Mouse (Mus musculus) left cerebral cortex, adult 18-20 months (tissue): ENCODE results near the gene 4930556J24Rik. TPM values are rescaled to one million over a fixed set of nuclear protein-coding genes. Genes with fewer than 3 reads are reported as not detected.
"Not testable (repeated sequence)": the region's sequence is repeated elsewhere in the genome, so short reads cannot be mapped to it uniquely, and the experiment has no call there.

ENCODE experiments used
- DNase-seq, 2 experiments: peaks; one replicate each; pipeline ENCODE4 v3.0.0; 2021 to 2022; ENCODE audit warnings: low spot score in 2 of 2, mixed read lengths in 1 of 2
- long read RNA-seq, 2 experiments: library from polyadenylated mRNA; stranded (forward); transcript quantifications; one replicate each; pipeline ENCODE4 v2.0.0; 2021
- total RNA-seq, 2 experiments: library from RNA; stranded (reverse); gene quantifications; 2 replicates each; pipeline ENCODE4 v1.2.3; 2021

4930556J24Rik gene
- not detected for total RNA-seq
- long read RNA-seq, experiment 1, partial matches to known transcripts, result 0 of 9 reads
- long read RNA-seq, experiment 1, other reads (novel, unspliced or antisense), result 9 of 9 reads
- long read RNA-seq, experiment 2, partial matches to known transcripts, result 0 of 7 reads
- long read RNA-seq, experiment 2, other reads (novel, unspliced or antisense), result 7 of 7 reads

GRCm38 (mm10) chr11:3976678-3977077 lies at the start of gene 4930556J24Rik:
4930556J24Rik (minus strand) TSS chr11:3976778.
- no peak for DNase-seq

GRCm38 (mm10) chr11:4023321-4023720 lies 46.7 kb upstream of the 4930556J24Rik start:
- no peak for DNase-seq

GRCm38 (mm10) chr11:4022111-4022510 lies 45.5 kb upstream of the 4930556J24Rik start:
- DNase-seq, result not testable (repeated sequence)

- not testable (repeated sequence) for DNase-seq
These were observed 39.2 kb upstream of the 4930556J24Rik start for GRCm38 (mm10) chr11:4015796-4016195.

- no peak for DNase-seq
These were observed 36.0 kb upstream of the 4930556J24Rik start for GRCm38 (mm10) chr11:4012616-4013015.

- no peak for DNase-seq
These were observed 29.9 kb upstream of the 4930556J24Rik start for GRCm38 (mm10) chr11:4006462-4006861.

- no peak for DNase-seq
These were observed 28.7 kb upstream of the 4930556J24Rik start for GRCm38 (mm10) chr11:4005220-4005805.

- DNase-seq, result peak; percentile 73 to 82
These were observed 25.0 kb upstream of the 4930556J24Rik start for GRCm38 (mm10) chr11:4001603-4002002.

- DNase-seq, result no peak
These were observed 23.0 kb upstream of the 4930556J24Rik start for GRCm38 (mm10) chr11:3999547-3999946.

GRCm38 (mm10) chr11:3997978-3998720 lies 21.6 kb upstream of the 4930556J24Rik start:
- DNase-seq, result no peak

- DNase-seq, result no peak
These were observed 20.3 kb upstream of the 4930556J24Rik start for GRCm38 (mm10) chr11:3996840-3997239.

- no peak for DNase-seq
These were observed 18.9 kb upstream of the 4930556J24Rik start for GRCm38 (mm10) chr11:3995511-3995910.

- DNase-seq, result no peak
These were observed 17.3 kb upstream of the 4930556J24Rik start for GRCm38 (mm10) chr11:3993914-3994313.

- DNase-seq, result no peak
These were observed 16.6 kb upstream of the 4930556J24Rik start for GRCm38 (mm10) chr11:3993132-3993531.

- DNase-seq, result no peak
These were observed 13.2 kb upstream of the 4930556J24Rik start for GRCm38 (mm10) chr11:3989748-3990147.

GRCm38 (mm10) chr11:3983863-3984745 lies 7.5 kb upstream of the 4930556J24Rik start:
- no peak for DNase-seq

GRCm38 (mm10) chr11:3983291-3983862 lies 6.8 kb upstream of the 4930556J24Rik start, which contains the start of gene Gal3st1:
Gal3st1 (plus strand) TSS chr11:3983636.
- peak in 1 of 2 experiments; percentile 26 for DNase-seq

GRCm38 (mm10) chr11:3982275-3983209 lies 6.0 kb upstream of the 4930556J24Rik start:
- DNase-seq, result no peak

- DNase-seq, result no peak
These were observed 5.0 kb upstream of the 4930556J24Rik start for GRCm38 (mm10) chr11:3981536-3981935.

- no peak for DNase-seq
These were observed 1.8 kb upstream of the 4930556J24Rik start for GRCm38 (mm10) chr11:3978421-3978820.
